Mouse (Mus musculus) hindbrain, embryonic 16.5 days (tissue): ENCODE data around the gene Gm13420. TPM values are rescaled to one million over a fixed set of nuclear protein-coding genes. Genes with fewer than 3 reads are reported as not detected.

ENCODE experiments used
- ATAC-seq: fragments of 200-750 bp; cut with Nextera tagmentation; 2 replicates; pipeline ENCODE4 v1.8.0; 2017; ENCODE audit warnings: moderate TSS enrichment, moderate library complexity
- H3K27ac ChIP-seq: fragments of 300-500 bp; sonication (generic); 2 replicates; pipeline ENCODE4 v1.5.1; 2014; ENCODE audit warnings: low read depth, mild to moderate bottlenecking, control low read depth, low read length, moderate library complexity
- H3K27me3 ChIP-seq: fragments of 300-500 bp; sonication (generic); replicated peaks from 2 replicates; pipeline ENCODE4 v1.6.1; 2014; ENCODE audit warnings: low read length; ENCODE audit not compliant: control insufficient read depth, insufficient read depth
- H3K36me3 ChIP-seq: fragments of 300-500 bp; sonication (generic); 2 replicates; pipeline ENCODE4 v1.6.1; 2014; ENCODE audit warnings: mild to moderate bottlenecking, low read length, moderate library complexity, mixed read lengths; ENCODE audit not compliant: control insufficient read depth, insufficient read depth
- H3K4me1 ChIP-seq: fragments of 300-500 bp; sonication (generic); 2 replicates; pipeline ENCODE4 v1.6.1; 2014; ENCODE audit warnings: low read depth, low read length; ENCODE audit not compliant: control insufficient read depth, insufficient read depth
- H3K4me2 ChIP-seq: fragments of 300-500 bp; sonication (generic); 2 replicates; pipeline ENCODE4 v1.6.1; 2014; ENCODE audit warnings: mild to moderate bottlenecking, low read length, control low read depth, moderate library complexity
- H3K4me3 ChIP-seq: fragments of 300-500 bp; sonication (generic); 2 replicates; pipeline ENCODE4 v1.5.1; 2014; ENCODE audit warnings: mild to moderate bottlenecking, low read length, control low read depth, moderate library complexity
- H3K9ac ChIP-seq: fragments of 300-500 bp; sonication (generic); 2 replicates; pipeline ENCODE4 v1.6.1; 2014; ENCODE audit warnings: low read depth, mild to moderate bottlenecking, control low read depth, low read length, moderate library complexity
- H3K9me3 ChIP-seq: fragments of 300-500 bp; sonication (generic); 2 replicates; pipeline ENCODE4 v1.6.1; 2014; ENCODE audit warnings: mild to moderate bottlenecking, low read length, moderate library complexity; ENCODE audit not compliant: control insufficient read depth
- WGBS: fragments of 180-500 bp; shearing (Covaris S2); extraction: QIAGEN DNeasy Blood & Tissue Kit; methylation state at CpG from one replicate; pipeline ENCODE4 v1.1.7; 2014; 5-methylcytosine and 5-hydroxymethylcytosine counted together
- polyA plus RNA-seq: library from polyadenylated mRNA; unstranded; fragments of >200 nt; fragmentation: Nextera tagmentation; extraction: Ambion mirVana; gene quantifications from 2 replicates; pipeline ENCODE4 v1.2.1, GENCODE M21; 2015

Gm13420 gene
- polyA plus RNA-seq, 1 experiment from 2014 or later = 0.38 TPM

GRCm38 (mm10) chr2:29744256-29744655 lies 7.2 kb downstream of the Gm13420 start:
- Histone ChIP-seq H3K27me3 (peaks cover 7% of the 10 kb centered on the region), H3K4me1 (peaks cover 4% of the 10 kb centered on the region; the same call in 1 of the 2 replicates), H3K27ac (no peak overlapping the region), H3K36me3 (0 out of 2 replicates have a peak, but pooled peaks cover 2% of the 10 kb centered on the region), H3K4me3 (no peak overlapping the region), H3K9ac (no peak overlapping the region), H3K4me2 (no peak overlapping the region), H3K9me3 (no peaks in the 10 kb centered on the region)
- 92% methylated on average over 6 of the region's 6 CpGs for WGBS
- no peak for ATAC-seq

- Histone ChIP-seq H3K36me3 (peaks cover 22% of the 10 kb centered on the region), H3K4me3 (no peak overlapping the region), H3K27me3 (peaks cover 1% of the 10 kb centered on the region), H3K9ac (no peak overlapping the region), H3K9me3 (no peaks in the 10 kb centered on the region), H3K27ac (no peak overlapping the region), H3K4me1 (no peaks in the 10 kb centered on the region), H3K4me2 (no peak overlapping the region)
- WGBS = 90% methylated on average over 6 of the region's 6 CpGs
- no peak for ATAC-seq
These were observed 10.3 kb downstream of the Gm13420 start for GRCm38 (mm10) chr2:29741207-29741606.

GRCm38 (mm10) chr2:29739368-29739767 lies 12.1 kb downstream of the Gm13420 start:
- Histone ChIP-seq H3K4me2 (no peak overlapping the region), H3K4me3 (no peak overlapping the region), H3K27me3 (no peaks in the 10 kb centered on the region), H3K36me3 (peaks cover 30% of the 10 kb centered on the region), H3K9ac (no peak overlapping the region), H3K27ac (no peak overlapping the region), H3K9me3 (no peaks in the 10 kb centered on the region), H3K4me1 (no peaks in the 10 kb centered on the region)
- no peak for ATAC-seq
- 76% methylated on average over 5 of the region's 5 CpGs for WGBS

- Histone ChIP-seq H3K27ac (no peak overlapping the region), H3K9me3 (no peaks in the 10 kb centered on the region), H3K9ac (no peak overlapping the region), H3K4me3 (no peak overlapping the region), H3K27me3 (no peaks in the 10 kb centered on the region), H3K36me3 (peaks cover 32% of the 10 kb centered on the region), H3K4me1 (no peaks in the 10 kb centered on the region), H3K4me2 (no peak overlapping the region)
- WGBS = 69% methylated on average over 4 of the region's 4 CpGs
- ATAC-seq = no peak
These were observed 12.7 kb downstream of the Gm13420 start for GRCm38 (mm10) chr2:29738799-29739198.

GRCm38 (mm10) chr2:29737209-29737925 lies 14.1 kb downstream of the Gm13420 start:
- peaks cover 41% of the 10 kb centered on the region for H3K36me3 ChIP-seq
- no peak overlapping the region for H3K4me2 ChIP-seq
- H3K4me1 ChIP-seq = no peaks in the 10 kb centered on the region
- no peak overlapping the region for H3K27ac ChIP-seq
- no peaks in the 10 kb centered on the region for H3K9me3 ChIP-seq
- no peaks in the 10 kb centered on the region for H3K27me3 ChIP-seq
- WGBS = 86% methylated on average over 12 of the region's 12 CpGs
- no peak overlapping the region for H3K4me3 ChIP-seq
- no peak overlapping the region for H3K9ac ChIP-seq
- no peak for ATAC-seq

- Histone ChIP-seq H3K4me3 (no peak overlapping the region), H3K27ac (no peak overlapping the region), H3K4me1 (no peaks in the 10 kb centered on the region), H3K4me2 (no peak overlapping the region), H3K27me3 (no peaks in the 10 kb centered on the region), H3K9me3 (no peaks in the 10 kb centered on the region), H3K36me3 (peaks cover 44% of the 10 kb centered on the region), H3K9ac (no peak overlapping the region)
- no peak for ATAC-seq
- WGBS = 95% methylated on average over 12 of the region's 12 CpGs
These were observed 15.8 kb downstream of the Gm13420 start for GRCm38 (mm10) chr2:29735708-29736107.

GRCm38 (mm10) chr2:29733348-29733747 lies 18.1 kb downstream of the Gm13420 start:
- H3K27me3 ChIP-seq = no peaks in the 10 kb centered on the region
- no peak for ATAC-seq
- WGBS = 100% methylated on average over 5 of the region's 5 CpGs
- no peaks in the 10 kb centered on the region for H3K9me3 ChIP-seq
- H3K4me1 ChIP-seq = no peaks in the 10 kb centered on the region
- H3K4me2 ChIP-seq = no peak overlapping the region
- no peak overlapping the region for H3K27ac ChIP-seq
- H3K9ac ChIP-seq = no peak overlapping the region
- H3K36me3 ChIP-seq = peaks cover 49% of the 10 kb centered on the region
- no peak overlapping the region for H3K4me3 ChIP-seq

- H3K9ac ChIP-seq = no peak overlapping the region
- H3K27me3 ChIP-seq = no peaks in the 10 kb centered on the region
- H3K4me2 ChIP-seq = no peak overlapping the region
- no peaks in the 10 kb centered on the region for H3K4me1 ChIP-seq
- no peak overlapping the region for H3K4me3 ChIP-seq
- 84% methylated on average over 10 of the region's 10 CpGs for whole genome bisulfite sequencing
- no peak for ATAC-seq
- no peaks in the 10 kb centered on the region for H3K9me3 ChIP-seq
- no peak overlapping the region for H3K27ac ChIP-seq
- peaks cover 46% of the 10 kb centered on the region for H3K36me3 ChIP-seq
These were observed 18.9 kb downstream of the Gm13420 start for GRCm38 (mm10) chr2:29732559-29732958.

- 91% methylated on average over 3 of the region's 3 CpGs for WGBS
- Histone ChIP-seq H3K4me1 (no peaks in the 10 kb centered on the region), H3K27ac (no peak overlapping the region), H3K36me3 (peaks cover 46% of the 10 kb centered on the region), H3K4me3 (no peak overlapping the region), H3K9me3 (no peaks in the 10 kb centered on the region), H3K9ac (no peak overlapping the region), H3K4me2 (no peak overlapping the region), H3K27me3 (no peaks in the 10 kb centered on the region)
- no peak for ATAC-seq
These were observed 19.9 kb downstream of the Gm13420 start for GRCm38 (mm10) chr2:29731545-29731944.
